Mouse (Mus musculus): ENCODE data around the gene Zfp780b. TPM values are rescaled to one million over a fixed set of nuclear protein-coding genes. Genes with fewer than 3 reads are reported as not detected.

The Zfp780b gene
- total and polyA plus RNA-seq, 3 experiments = 4.5 to 10.6 TPM; not detected in 1

DNA sequence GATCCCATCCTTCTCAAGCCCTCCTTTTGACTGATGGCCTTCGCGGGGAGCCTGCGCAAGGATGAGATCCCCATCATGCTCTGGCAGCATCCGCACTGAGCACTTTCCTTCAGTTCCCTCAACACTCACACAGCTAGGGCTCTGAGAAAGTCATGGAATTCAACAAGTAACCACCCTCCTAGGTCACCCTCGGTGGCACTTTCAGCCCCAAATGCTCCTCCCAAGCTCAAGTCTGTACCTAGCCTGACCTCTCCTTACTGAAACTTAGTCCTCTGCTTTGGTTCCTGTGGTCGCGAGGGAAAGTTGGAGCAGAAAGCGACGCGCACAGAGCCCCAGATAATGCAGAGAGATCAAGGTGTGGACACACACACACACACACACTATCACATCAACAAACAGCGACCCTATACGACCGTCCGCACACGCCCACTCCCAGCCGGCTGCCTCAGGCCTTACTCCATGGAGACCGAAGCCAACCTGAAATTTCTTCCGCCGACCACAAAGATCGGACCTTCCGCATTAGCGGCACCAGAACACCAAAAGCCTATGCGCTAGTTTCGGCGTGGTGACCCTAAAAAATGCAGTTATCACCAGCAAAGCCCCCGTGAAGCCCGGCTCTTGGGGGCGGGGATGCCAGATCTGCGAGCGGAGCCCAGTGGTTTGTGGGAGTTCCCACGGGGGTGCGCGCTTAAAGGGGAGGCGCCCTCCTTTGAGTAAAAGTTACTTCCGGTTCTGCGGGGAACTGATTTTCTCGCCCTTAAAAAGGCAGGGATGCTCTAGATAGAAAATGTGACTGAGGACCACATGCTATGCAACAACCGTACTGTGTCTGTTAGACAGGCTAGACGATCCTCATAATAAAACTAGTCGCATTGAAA, 49.9 kb downstream of the Zfp780b start, which contains the start of gene Zfp974:
Zfp974 (minus strand) TSS at position 643 of the 878 bp plus-strand sequence.
- DNase-seq (ENCODE audit: low read depth, low spot score) = peak; percentile 88
- H3K4me3 ChIP-seq (ENCODE audit: control insufficient read depth in 1 of 2, insufficient read depth in 1 of 2, low read depth in 2 of 2, low read length in 2 of 2) = peak within 1 kb of the TSS; percentile 66 to 84
- no peak within 1 kb of the TSS for H3K27ac ChIP-seq (ENCODE audit: control insufficient read depth, low read depth, low read length)
- H3K9me3 ChIP-seq (replicated peaks; ENCODE audit: insufficient read depth, low read length) = no peaks in the 10 kb centered on the region
- peaks cover 0 to 14% of the 10 kb centered on the region in 2 experiments; a peak in 2 of 4 replicates for H3K36me3 ChIP-seq (ENCODE audit: control insufficient read depth in 1 of 2, insufficient read depth in 2 of 2, low read length in 2 of 2)
- peak within 1 kb of the TSS; percentile 76 for H3K9ac ChIP-seq (ENCODE audit: control insufficient read depth, low read depth, low read length, poor library complexity, severe bottlenecking)
- no peaks in the 10 kb centered on the region for H3K27me3 ChIP-seq (ENCODE audit: control insufficient read depth in 1 of 2, insufficient read depth in 2 of 2, low read length in 2 of 2)
- H3K4me1 ChIP-seq (ENCODE audit: control insufficient read depth in 1 of 2, insufficient read depth in 2 of 2, low read length in 2 of 2) = peaks cover 0 to 7% of the 10 kb centered on the region in 2 experiments; a peak in 2 of 4 replicates
- no peaks in the 10 kb centered on the region for H3K79me2 ChIP-seq (ENCODE audit: control insufficient read depth, insufficient read depth, low read length, poor library complexity)
- TF ChIP-seq JUND (IDR thresholded peaks at IDR 0.05; ENCODE audit: low read depth, low read length) (no peak), SMC3 (IDR thresholded peaks at IDR 0.05; ENCODE audit: low read depth, low read length) (no peak), MEF2A (IDR thresholded peaks at IDR 0.05; ENCODE audit: extremely low read depth, insufficient replicate concordance, low read depth, low read length, poor library complexity, severe bottlenecking) (no peak), UBTF (IDR thresholded peaks at IDR 0.05; ENCODE audit: borderline replicate concordance, insufficient read depth, low read depth, low read length) (no peak), CHD2 (IDR thresholded peaks at IDR 0.05; ENCODE audit: low read length) (no peak), ETS1 (IDR thresholded peaks at IDR 0.05; ENCODE audit: low read depth, low read length) (0 out of 2 replicates have a peak, but pooled peaks have one; percentile 18), GATA1 (IDR thresholded peaks at IDR 0.05; ENCODE audit: low read depth, low read length) (no peak), MYC (IDR thresholded peaks at IDR 0.05; ENCODE audit: low read depth, low read length) (peak; percentile 80), CTCF (IDR thresholded peaks at IDR 0.05 in 2 of 3, conservative IDR thresholded peaks at IDR 0.05 in 1 of 3; ENCODE audit: control insufficient read depth in 1 of 3, insufficient read depth in 1 of 3, low read depth in 2 of 3, low read length in 3 of 3, poor library complexity in 1 of 3, severe bottlenecking in 1 of 3) (no peak), POLR2A (IDR thresholded peaks at IDR 0.05; ENCODE audit: control insufficient read depth in 1 of 2, insufficient read depth in 1 of 2, low read depth in 1 of 2, low read length in 2 of 2, poor library complexity in 1 of 2) (peak; percentile 40 to 49; a peak in 1 of 4 replicates), TCF12 (IDR thresholded peaks at IDR 0.05; ENCODE audit: low read depth, low read length) (0 out of 2 replicates have a peak, but pooled peaks have one; percentile 7), ZMIZ1 (IDR thresholded peaks at IDR 0.05; ENCODE audit: low read depth, low read length) (no peak), CHD1 (IDR thresholded peaks at IDR 0.05; ENCODE audit: low read depth, low read length) (no peak), POLR2AphosphoS2 (IDR thresholded peaks at IDR 0.05; ENCODE audit: low read length) (no peak), ZKSCAN1 (IDR thresholded peaks at IDR 0.05; ENCODE audit: low read depth, low read length) (no peak), EP300 (IDR thresholded peaks at IDR 0.05; ENCODE audit: low read depth in 1 of 2, low read length in 2 of 2) (no peak), MXI1 (IDR thresholded peaks at IDR 0.05; ENCODE audit: low read depth, low read length) (peak; percentile 64), MYB (IDR thresholded peaks at IDR 0.05; ENCODE audit: low read depth, low read length) (no peak), MAX (IDR thresholded peaks at IDR 0.05; ENCODE audit: low read length) (no peak; the same call in 1 of the 2 replicates), BHLHE40 (IDR thresholded peaks at IDR 0.05; ENCODE audit: borderline replicate concordance, low read depth, low read length) (no peak), HCFC1 (IDR thresholded peaks at IDR 0.05; ENCODE audit: low read depth, low read length) (peak; percentile 81), TBP (IDR thresholded peaks at IDR 0.05; ENCODE audit: low read depth, low read length) (no peak), RCOR1 (IDR thresholded peaks at IDR 0.05; ENCODE audit: low read depth, low read length) (peak; percentile 55; the same call in 1 of the 2 replicates), USF1 (IDR thresholded peaks at IDR 0.05; ENCODE audit: low read depth, low read length) (no peak), MAFK (IDR thresholded peaks at IDR 0.05; ENCODE audit: borderline replicate concordance, low read depth, low read length) (no peak), POLR2AphosphoS5 (IDR thresholded peaks at IDR 0.05; ENCODE audit: borderline replicate concordance, low read depth, low read length) (no peak), MAZ (IDR thresholded peaks at IDR 0.05; ENCODE audit: low read depth, low read length) (peak; percentile 12; the same call in 1 of the 2 replicates), NRF1 (IDR thresholded peaks at IDR 0.05; ENCODE audit: insufficient read depth, low read depth, low read length, poor library complexity, severe bottlenecking) (no peak), ZC3H11A (IDR thresholded peaks at IDR 0.05; ENCODE audit: low read depth, low read length) (no peak), RAD21 (IDR thresholded peaks at IDR 0.05; ENCODE audit: low read depth, low read length) (no peak), TAL1 (IDR thresholded peaks at IDR 0.05; ENCODE audit: low read length) (no peak), ELF1 (IDR thresholded peaks at IDR 0.05; ENCODE audit: low read depth, low read length) (peak; percentile 82), NELFE (IDR thresholded peaks at IDR 0.05; ENCODE audit: low read depth, low read length) (no peak), USF2 (IDR thresholded peaks at IDR 0.05; ENCODE audit: borderline replicate concordance in 1 of 2, insufficient read depth in 1 of 2, low read depth in 1 of 2, low read length in 2 of 2) (no peak), KAT2A (conservative IDR thresholded peaks at IDR 0.05; ENCODE audit: low read depth, low read length) (no peak)
